Mouse (Mus musculus) heart, embryonic 13.5 days (tissue): ENCODE data around the gene Gsn. TPM values are rescaled to one million over a fixed set of nuclear protein-coding genes. Genes with fewer than 3 reads are reported as not detected.

Experiments used
- ATAC-seq: fragments of 200-750 bp; cut with Nextera tagmentation; 2 replicates; pipeline ENCODE4 v1.8.0; 2017; ENCODE audit warnings: moderate TSS enrichment; ENCODE audit not compliant: insufficient number of reproducible peaks, low FRiP score, low TSS enrichment; ENCODE audit errors: extremely low read depth
- H3K27ac ChIP-seq: fragments of 300-500 bp; sonication (generic); replicated peaks from 2 replicates; pipeline ENCODE4 v1.5.1; 2015; ENCODE audit warnings: moderate library complexity, mild to moderate bottlenecking, inconsistent platforms
- H3K27me3 ChIP-seq: fragments of 300-500 bp; sonication (generic); replicated peaks from 2 replicates; pipeline ENCODE4 v1.6.1; 2015; ENCODE audit warnings: mild to moderate bottlenecking, inconsistent platforms
- H3K36me3 ChIP-seq: fragments of 300-500 bp; sonication (generic); 2 replicates; pipeline ENCODE4 v1.6.1; 2015; ENCODE audit warnings: mild to moderate bottlenecking, inconsistent platforms
- H3K4me1 ChIP-seq: fragments of 300-500 bp; sonication (generic); 2 replicates; pipeline ENCODE4 v1.6.1; 2015; ENCODE audit warnings: inconsistent platforms
- H3K4me2 ChIP-seq: fragments of 300-500 bp; sonication (generic); 2 replicates; pipeline ENCODE4 v1.6.1; 2015; ENCODE audit warnings: inconsistent platforms, mild to moderate bottlenecking, moderate library complexity
- H3K4me3 ChIP-seq: fragments of 300-500 bp; sonication (generic); 2 replicates; pipeline ENCODE4 v1.5.1; 2015; ENCODE audit warnings: moderate library complexity, mild to moderate bottlenecking, inconsistent platforms
- H3K9ac ChIP-seq: fragments of 300-500 bp; sonication (generic); 2 replicates; pipeline ENCODE4 v1.6.1; 2015; ENCODE audit warnings: inconsistent platforms, mild to moderate bottlenecking, moderate library complexity
- H3K9me3 ChIP-seq: fragments of 300-500 bp; sonication (generic); 2 replicates; pipeline ENCODE4 v1.6.1; 2016; ENCODE audit warnings: inconsistent platforms
- WGBS: fragments of 180-500 bp; shearing (Covaris S2); methylation state at CpG from one replicate; pipeline ENCODE4 v1.1.7; 2015; ENCODE audit warnings: mixed read lengths; 5-methylcytosine and 5-hydroxymethylcytosine counted together
- polyA plus RNA-seq: library from polyadenylated mRNA; unstranded; fragments of >200 nt; fragmentation: Nextera tagmentation; extraction: Ambion mirVana; gene quantifications from 2 replicates; pipeline ENCODE4 v1.2.1, GENCODE M21; 2015

Gene Gsn
- polyA plus RNA-seq, 1 experiment from 2014 or later = 205 TPM

DNA sequence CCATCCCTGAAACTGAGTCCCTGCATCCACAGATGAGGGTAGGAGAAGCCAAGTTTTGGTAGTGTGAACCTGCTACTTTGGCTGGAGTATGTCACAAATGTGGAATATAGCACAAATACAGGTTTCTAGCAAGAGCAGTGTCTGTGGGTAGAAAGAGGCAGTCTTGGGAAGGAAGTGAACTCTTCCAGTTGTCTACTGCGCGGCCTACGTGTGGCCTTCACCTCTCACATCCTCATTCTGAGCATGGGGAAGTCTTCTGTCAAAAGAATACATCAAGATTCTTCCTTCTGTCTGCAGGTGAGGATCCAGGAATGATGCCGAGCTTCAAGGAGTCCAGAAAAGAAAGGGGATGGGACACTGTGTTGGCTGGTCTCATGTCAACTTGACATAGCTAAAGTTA lies 2.4 kb upstream of the Gsn start:
- Histone ChIP-seq H3K4me1 (peaks cover 30% of the 10 kb centered on the region), H3K4me2 (no peak overlapping the region), H3K4me3 (no peak overlapping the region), H3K27ac (no peak overlapping the region), H3K36me3 (no peaks in the 10 kb centered on the region), H3K27me3 (peaks cover 5% of the 10 kb centered on the region), H3K9me3 (no peaks in the 10 kb centered on the region), H3K9ac (no peak overlapping the region)
- no peak for ATAC-seq
- WGBS = 86% methylated on average over 4 of the region's 4 CpGs

DNA sequence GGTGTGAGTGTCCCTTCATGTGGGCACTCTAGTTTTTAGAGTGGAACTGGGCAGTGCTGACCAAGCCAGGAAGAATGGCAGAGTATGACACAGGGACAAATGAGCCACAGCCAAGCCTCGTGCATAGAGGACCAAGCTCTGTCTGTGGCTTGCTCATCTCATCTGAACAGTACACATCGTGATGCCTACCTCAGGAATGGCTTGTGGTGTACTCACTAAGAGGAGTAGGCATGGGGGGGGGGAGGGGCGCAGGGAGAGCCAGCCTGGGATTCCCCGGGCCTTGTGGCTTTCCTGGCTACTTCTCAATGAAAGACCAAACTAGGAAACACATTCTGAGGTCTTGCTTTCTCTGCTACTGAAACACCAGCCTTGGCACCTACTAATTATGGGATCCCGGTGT lies 1.2 kb upstream of the Gsn start:
- no peak overlapping the region for H3K4me2 ChIP-seq
- peaks cover 5% of the 10 kb centered on the region for H3K27me3 ChIP-seq
- no peak overlapping the region for H3K4me3 ChIP-seq
- no peaks in the 10 kb centered on the region for H3K9me3 ChIP-seq
- no peaks in the 10 kb centered on the region for H3K36me3 ChIP-seq
- H3K4me1 ChIP-seq = peaks cover 42% of the 10 kb centered on the region
- no peak overlapping the region for H3K27ac ChIP-seq
- H3K9ac ChIP-seq = no peak overlapping the region
- no peak for ATAC-seq
- 63% methylated on average over 5 of the region's 5 CpGs for WGBS

DNA sequence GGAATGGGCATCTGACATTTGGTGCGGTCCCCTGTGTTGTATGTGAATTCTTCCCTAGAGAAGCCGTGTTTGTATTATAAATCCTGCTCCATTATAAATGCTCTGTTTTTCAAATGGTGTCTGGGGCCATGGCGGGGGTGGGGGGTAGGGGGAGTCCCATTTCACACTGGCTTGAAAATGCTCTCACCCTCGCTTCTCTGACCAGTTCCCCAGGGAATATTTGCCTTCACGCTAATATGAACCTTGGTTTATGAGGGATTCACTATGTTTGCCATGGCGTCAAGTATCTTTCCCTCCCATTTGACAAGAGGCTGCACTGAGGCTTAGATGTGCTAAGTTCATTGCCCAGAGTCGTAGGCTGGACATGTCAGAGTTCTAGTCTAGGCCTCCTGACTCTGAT lies 718 bp upstream of the Gsn start:
- peak overlapping the region; percentile 92; the same call in 1 of the 2 replicates for H3K9ac ChIP-seq
- peak overlapping the region; percentile 82 for H3K4me2 ChIP-seq
- peaks cover 47% of the 10 kb centered on the region for H3K4me1 ChIP-seq
- peaks cover 5% of the 10 kb centered on the region for H3K27me3 ChIP-seq
- H3K4me3 ChIP-seq = peak overlapping the region; percentile 82
- 75% methylated on average over 7 of the region's 7 CpGs for WGBS
- H3K27ac ChIP-seq = 0 out of 2 replicates have a peak overlapping the region, but pooled peaks have one; percentile 61
- H3K9me3 ChIP-seq = no peaks in the 10 kb centered on the region
- ATAC-seq = no peak
- no peaks in the 10 kb centered on the region for H3K36me3 ChIP-seq

GRCm38 (mm10) chr2:35256932-35257331 lies 752 bp downstream of the Gsn start:
- WGBS = 44% methylated on average over 8 of the region's 8 CpGs
- Histone ChIP-seq H3K9me3 (no peaks in the 10 kb centered on the region), H3K27me3 (peaks cover 5% of the 10 kb centered on the region), H3K4me1 (peaks cover 55% of the 10 kb centered on the region), H3K27ac (peak overlapping the region; percentile 93), H3K4me3 (peak overlapping the region; percentile 82), H3K36me3 (no peaks in the 10 kb centered on the region), H3K9ac (peak overlapping the region; percentile 92), H3K4me2 (peak overlapping the region; percentile 82)
- ATAC-seq = no peak

GRCm38 (mm10) chr2:35257886-35258285 lies 1.7 kb downstream of the Gsn start:
- H3K4me1 ChIP-seq = peaks cover 58% of the 10 kb centered on the region
- H3K9me3 ChIP-seq = no peaks in the 10 kb centered on the region
- H3K27me3 ChIP-seq = peaks cover 5% of the 10 kb centered on the region
- peak overlapping the region; percentile 93 for H3K27ac ChIP-seq
- H3K4me3 ChIP-seq = peak overlapping the region; percentile 82
- ATAC-seq = no peak
- H3K4me2 ChIP-seq = peak overlapping the region; percentile 82
- H3K36me3 ChIP-seq = no peaks in the 10 kb centered on the region
- peak overlapping the region; percentile 92 for H3K9ac ChIP-seq
- 65% methylated on average over 2 of the region's 2 CpGs for WGBS

GRCm38 (mm10) chr2:35258590-35258989 lies 2.4 kb downstream of the Gsn start:
- Histone ChIP-seq H3K4me3 (no peak overlapping the region), H3K4me2 (peak overlapping the region; percentile 82), H3K9me3 (no peaks in the 10 kb centered on the region), H3K9ac (peak overlapping the region; percentile 92), H3K36me3 (no peaks in the 10 kb centered on the region), H3K27ac (peak overlapping the region; percentile 93), H3K27me3 (peaks cover 5% of the 10 kb centered on the region), H3K4me1 (peaks cover 58% of the 10 kb centered on the region)
- 65% methylated on average over 4 of the region's 4 CpGs for WGBS
- no peak for ATAC-seq

DNA sequence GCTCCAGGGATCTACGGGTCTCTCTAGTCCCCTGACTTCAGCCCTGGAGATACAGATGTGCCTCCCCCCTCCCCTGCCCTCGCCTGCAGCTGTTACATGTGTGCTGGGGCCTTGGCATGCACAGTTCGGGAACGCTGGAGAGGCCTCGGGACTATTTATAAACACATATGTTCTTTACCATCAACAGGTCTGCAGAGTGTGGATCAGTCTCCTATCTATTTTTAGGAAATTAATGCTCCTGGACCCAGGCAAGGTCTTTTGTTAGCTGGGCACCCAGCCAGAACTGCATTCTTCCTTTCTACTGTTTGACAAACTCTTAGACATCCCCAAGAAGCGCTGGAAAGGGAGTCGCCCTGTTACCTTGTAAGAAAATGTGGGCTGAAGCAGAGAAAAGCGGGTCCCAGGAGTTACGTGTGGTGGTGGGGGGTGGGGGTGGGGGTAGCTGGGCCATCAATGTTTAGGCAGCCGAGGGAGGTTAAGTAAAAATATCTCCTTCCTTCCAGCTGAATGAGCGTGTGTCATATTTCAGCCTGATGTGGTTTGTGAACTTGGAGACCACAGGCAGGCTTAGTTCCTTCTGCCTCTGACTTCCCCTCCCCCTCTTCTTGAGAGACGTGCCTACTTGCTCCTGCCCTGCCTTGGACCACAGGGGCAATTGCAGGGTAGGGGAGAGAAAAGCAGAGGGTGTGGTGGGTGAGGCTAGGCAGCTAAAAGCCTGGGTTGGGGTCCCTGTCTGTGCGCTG lies 3.3 kb downstream of the Gsn start:
- 15% methylated on average over 13 of the region's 13 CpGs for WGBS
- H3K9ac ChIP-seq = peak overlapping the region; percentile 68
- H3K36me3 ChIP-seq = no peaks in the 10 kb centered on the region
- H3K9me3 ChIP-seq = no peaks in the 10 kb centered on the region
- no peak; the same call in 1 of the 2 replicates for ATAC-seq
- H3K4me3 ChIP-seq = peak overlapping the region; percentile 27
- peaks cover 5% of the 10 kb centered on the region for H3K27me3 ChIP-seq
- H3K27ac ChIP-seq = peak overlapping the region; percentile 93
- H3K4me2 ChIP-seq = peak overlapping the region; percentile 82
- peaks cover 59% of the 10 kb centered on the region for H3K4me1 ChIP-seq

DNA sequence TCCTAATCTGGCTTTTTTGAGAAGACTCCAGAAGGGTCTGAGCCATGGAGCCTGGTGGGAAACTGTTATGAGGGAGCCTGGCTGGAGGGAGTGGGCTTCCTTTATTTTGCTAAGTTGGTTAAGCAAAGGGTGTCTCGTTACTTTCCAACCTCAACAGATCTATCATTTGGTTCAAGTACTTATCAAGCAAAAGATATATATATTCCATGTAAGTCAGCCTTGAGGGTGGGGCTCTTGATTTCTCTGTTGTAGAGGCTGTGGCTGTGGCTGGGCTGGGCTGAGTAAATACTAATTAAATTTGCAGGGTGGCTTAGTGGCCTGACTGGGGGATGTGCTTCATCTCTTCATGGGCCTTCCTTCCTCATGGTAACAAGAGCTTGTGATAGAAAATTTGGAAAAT lies 4.1 kb downstream of the Gsn start:
- H3K4me1 ChIP-seq = peaks cover 67% of the 10 kb centered on the region
- H3K9ac ChIP-seq = peak overlapping the region; percentile 68; the same call in 1 of the 2 replicates
- no peak for ATAC-seq
- H3K4me2 ChIP-seq = peak overlapping the region; percentile 82; the same call in 1 of the 2 replicates
- no peaks in the 10 kb centered on the region for H3K27me3 ChIP-seq
- peak overlapping the region; percentile 93 for H3K27ac ChIP-seq
- WGBS = 54% methylated on average over 1 of the region's 1 CpGs
- no peaks in the 10 kb centered on the region for H3K36me3 ChIP-seq
- H3K4me3 ChIP-seq = no peak overlapping the region
- no peaks in the 10 kb centered on the region for H3K9me3 ChIP-seq

DNA sequence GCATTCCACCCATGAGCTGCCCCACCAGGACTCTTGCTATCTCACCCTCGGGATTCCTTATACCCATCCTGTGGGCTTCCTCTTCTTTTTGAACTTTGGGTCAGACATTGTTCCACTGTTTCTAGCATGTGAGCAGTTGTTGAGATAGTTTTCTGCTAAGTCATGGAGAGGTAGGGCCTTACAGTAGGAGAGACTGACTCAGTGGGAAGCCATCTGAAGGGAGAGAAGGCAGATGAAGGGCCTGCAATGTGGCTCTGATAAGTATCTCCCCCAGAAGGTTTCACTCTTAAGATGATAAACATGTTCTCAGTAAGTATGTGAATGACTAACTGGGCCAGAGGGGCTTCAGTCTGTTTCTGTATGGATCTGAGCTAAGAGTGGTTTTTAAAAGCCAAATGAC lies 7.9 kb downstream of the Gsn start:
- H3K4me1 ChIP-seq = peaks cover 72% of the 10 kb centered on the region
- H3K4me3 ChIP-seq = no peak overlapping the region
- H3K9ac ChIP-seq = no peak overlapping the region
- H3K9me3 ChIP-seq = no peaks in the 10 kb centered on the region
- H3K27me3 ChIP-seq = no peaks in the 10 kb centered on the region
- 69% methylated on average over 1 of the region's 1 CpGs for WGBS
- ATAC-seq = no peak
- H3K27ac ChIP-seq = no peak overlapping the region
- H3K36me3 ChIP-seq = no peaks in the 10 kb centered on the region
- no peak overlapping the region for H3K4me2 ChIP-seq

DNA sequence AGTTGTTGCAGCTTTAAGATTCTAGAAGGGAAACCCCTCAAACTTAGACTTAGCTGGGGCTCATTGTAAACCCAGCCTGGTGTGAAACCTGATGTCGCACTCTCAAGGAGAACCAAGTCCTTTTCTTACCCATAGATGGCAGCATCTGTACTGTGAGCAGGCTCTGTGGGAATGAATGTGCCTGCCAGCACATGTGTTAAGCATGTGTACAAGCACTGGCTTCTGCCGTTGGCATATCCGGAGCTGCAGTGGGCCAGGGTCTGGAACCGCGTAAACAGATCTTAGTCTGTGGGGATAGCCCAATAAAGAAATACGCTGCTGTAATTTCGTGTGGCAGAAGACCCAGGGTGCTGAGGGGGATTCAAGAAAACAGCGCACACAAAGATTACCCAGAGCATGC lies 9.1 kb downstream of the Gsn start:
- Histone ChIP-seq H3K4me1 (peaks cover 72% of the 10 kb centered on the region), H3K36me3 (no peaks in the 10 kb centered on the region), H3K4me2 (peak overlapping the region; percentile 32), H3K9me3 (no peaks in the 10 kb centered on the region), H3K27me3 (no peaks in the 10 kb centered on the region), H3K4me3 (no peak overlapping the region), H3K27ac (peak overlapping the region; percentile 55), H3K9ac (peak overlapping the region; percentile 25; the same call in 1 of the 2 replicates)
- WGBS = 36% methylated on average over 8 of the region's 8 CpGs
- ATAC-seq = no peak; the same call in 1 of the 2 replicates

GRCm38 (mm10) chr2:35265775-35266174 lies 9.6 kb downstream of the Gsn start:
- H3K4me2 ChIP-seq = peak overlapping the region; percentile 32
- no peaks in the 10 kb centered on the region for H3K27me3 ChIP-seq
- peak overlapping the region; percentile 55 for H3K27ac ChIP-seq
- H3K9me3 ChIP-seq = no peaks in the 10 kb centered on the region
- ATAC-seq = no peak
- no peak overlapping the region for H3K4me3 ChIP-seq
- H3K36me3 ChIP-seq = no peaks in the 10 kb centered on the region
- H3K4me1 ChIP-seq = peaks cover 75% of the 10 kb centered on the region
- WGBS = 64% methylated on average over 8 of the region's 8 CpGs
- peak overlapping the region; percentile 25; the same call in 1 of the 2 replicates for H3K9ac ChIP-seq
